Mouse (Mus musculus) forebrain, embryonic 16.5 days (tissue): ENCODE data around the gene Hs3st3b1. TPM values are rescaled to one million over a fixed set of nuclear protein-coding genes. Genes with fewer than 3 reads are reported as not detected.

Experiments
- ATAC-seq: fragments of 200-750 bp; cut with Nextera tagmentation; 2 replicates; pipeline ENCODE4 v1.8.0; 2017; ENCODE audit warnings: mild to moderate bottlenecking, moderate library complexity
- H3K27ac ChIP-seq: fragments of 300-500 bp; sonication (generic); 2 replicates; pipeline ENCODE4 v1.5.1; 2014; ENCODE audit warnings: low read length, control low read depth
- H3K27me3 ChIP-seq: fragments of 300-500 bp; sonication (generic); replicated peaks from 2 replicates; pipeline ENCODE4 v1.6.1; 2014; ENCODE audit warnings: low read length; ENCODE audit not compliant: control insufficient read depth, insufficient read depth
- H3K36me3 ChIP-seq: fragments of 300-500 bp; sonication (generic); 2 replicates; pipeline ENCODE4 v1.6.1; 2014; ENCODE audit not compliant: control insufficient read depth, insufficient read depth
- H3K4me1 ChIP-seq: fragments of 300-500 bp; sonication (generic); replicated peaks from 2 replicates; pipeline ENCODE4 v1.6.1; 2014; ENCODE audit warnings: low read length; ENCODE audit not compliant: control insufficient read depth, insufficient read depth
- H3K4me2 ChIP-seq: fragments of 300-500 bp; sonication (generic); 2 replicates; pipeline ENCODE4 v1.6.1; 2014; ENCODE audit warnings: mild to moderate bottlenecking, low read length, control low read depth
- H3K4me3 ChIP-seq: fragments of 300-500 bp; sonication (generic); replicated peaks from 2 replicates; pipeline ENCODE4 v1.5.1; 2014; ENCODE audit warnings: mild to moderate bottlenecking, low read length, control low read depth
- H3K9ac ChIP-seq: fragments of 300-500 bp; sonication (generic); replicated peaks from 2 replicates; pipeline ENCODE4 v1.6.1; 2014; ENCODE audit warnings: low read depth, low read length, control low read depth
- H3K9me3 ChIP-seq: fragments of 300-500 bp; sonication (generic); 2 replicates; pipeline ENCODE4 v1.6.1; 2016; ENCODE audit warnings: low read length; ENCODE audit not compliant: control insufficient read depth
- WGBS: fragments of 180-500 bp; shearing (Covaris S2); extraction: QIAGEN DNeasy Blood & Tissue Kit; methylation state at CpG from one replicate; pipeline ENCODE4 v1.1.7; 2014; 5-methylcytosine and 5-hydroxymethylcytosine counted together
- polyA plus RNA-seq: library from polyadenylated mRNA; unstranded; fragments of >200 nt; fragmentation: Nextera tagmentation; extraction: Ambion mirVana; gene quantifications from 2 replicates; pipeline ENCODE4 v1.2.1, GENCODE M21; 2015

The Hs3st3b1 gene
- polyA plus RNA-seq, 1 experiment from 2014 or later = 3.9 TPM

GRCm38 (mm10) chr11:63862746-63863145, 59.3 kb downstream of the Hs3st3b1 start:
- Histone ChIP-seq H3K9me3 (no peaks in the 10 kb centered on the region), H3K4me3 (no peak overlapping the region), H3K36me3 (no peaks in the 10 kb centered on the region), H3K4me2 (no peak overlapping the region), H3K4me1 (no peaks in the 10 kb centered on the region), H3K9ac (no peak overlapping the region), H3K27me3 (no peaks in the 10 kb centered on the region), H3K27ac (no peak overlapping the region)
- WGBS = 42% methylated on average over 1 of the region's 1 CpGs
- ATAC-seq = no peak

GRCm38 (mm10) chr11:63861982-63862381, 60.1 kb downstream of the Hs3st3b1 start:
- Histone ChIP-seq H3K36me3 (no peaks in the 10 kb centered on the region), H3K4me1 (no peaks in the 10 kb centered on the region)
- 50% methylated on average over 1 of the region's 1 CpGs for WGBS

GRCm38 (mm10) chr11:63851041-63851730, 70.9 kb downstream of the Hs3st3b1 start:
- no peaks in the 10 kb centered on the region for H3K27me3 ChIP-seq
- H3K9me3 ChIP-seq = no peaks in the 10 kb centered on the region
- ATAC-seq = no peak
- 91% methylated on average over 6 of the region's 6 CpGs for WGBS
- H3K9ac ChIP-seq = no peak overlapping the region
- no peaks in the 10 kb centered on the region for H3K4me1 ChIP-seq
- H3K4me2 ChIP-seq = no peak overlapping the region
- H3K4me3 ChIP-seq = no peak overlapping the region
- no peaks in the 10 kb centered on the region for H3K36me3 ChIP-seq
- H3K27ac ChIP-seq = no peak overlapping the region

More at GRCm38 (mm10) chr11:63861982-63862381, 60.1 kb downstream of the Hs3st3b1 start:
- H3K27ac ChIP-seq = no peak overlapping the region
- H3K27me3 ChIP-seq = no peaks in the 10 kb centered on the region
- H3K4me2 ChIP-seq = no peak overlapping the region
- H3K9me3 ChIP-seq = no peaks in the 10 kb centered on the region
- ATAC-seq = no peak
- no peak overlapping the region for H3K9ac ChIP-seq
- no peak overlapping the region for H3K4me3 ChIP-seq

- Histone ChIP-seq H3K9me3 (no peaks in the 10 kb centered on the region), H3K9ac (no peak overlapping the region), H3K4me3 (no peak overlapping the region), H3K4me2 (no peak overlapping the region), H3K36me3 (no peaks in the 10 kb centered on the region), H3K27me3 (no peaks in the 10 kb centered on the region), H3K27ac (no peak overlapping the region), H3K4me1 (no peaks in the 10 kb centered on the region)
- whole genome bisulfite sequencing = 76% methylated on average over 4 of the region's 4 CpGs
- no peak for ATAC-seq
Measured at GRCm38 (mm10) chr11:63850261-63850660, 71.8 kb downstream of the Hs3st3b1 start.

GRCm38 (mm10) chr11:63845379-63845778, 76.7 kb downstream of the Hs3st3b1 start:
- Histone ChIP-seq H3K9ac (no peak overlapping the region), H3K9me3 (no peaks in the 10 kb centered on the region), H3K4me3 (no peak overlapping the region), H3K36me3 (no peaks in the 10 kb centered on the region), H3K4me1 (no peaks in the 10 kb centered on the region), H3K27ac (no peak overlapping the region), H3K27me3 (no peaks in the 10 kb centered on the region), H3K4me2 (no peak overlapping the region)
- no peak for ATAC-seq
- WGBS = no CpG with 5 or more reads among the region's 6 CpGs

- H3K4me2 ChIP-seq = no peak overlapping the region
- no peak overlapping the region for H3K27ac ChIP-seq
- H3K9me3 ChIP-seq = no peaks in the 10 kb centered on the region
- no peaks in the 10 kb centered on the region for H3K4me1 ChIP-seq
- no peak for ATAC-seq
- H3K4me3 ChIP-seq = no peak overlapping the region
- no peaks in the 10 kb centered on the region for H3K36me3 ChIP-seq
- H3K27me3 ChIP-seq = no peaks in the 10 kb centered on the region
- no peak overlapping the region for H3K9ac ChIP-seq
- WGBS = 53% methylated on average over 8 of the region's 8 CpGs
Measured at GRCm38 (mm10) chr11:63844701-63845100, 77.4 kb downstream of the Hs3st3b1 start.

- Histone ChIP-seq H3K4me1 (no peaks in the 10 kb centered on the region), H3K9ac (no peak overlapping the region), H3K36me3 (no peaks in the 10 kb centered on the region), H3K4me3 (no peak overlapping the region), H3K4me2 (no peak overlapping the region), H3K9me3 (no peaks in the 10 kb centered on the region), H3K27ac (no peak overlapping the region), H3K27me3 (no peaks in the 10 kb centered on the region)
- ATAC-seq = no peak
- 80% methylated on average over 13 of the region's 13 CpGs for WGBS
Measured at GRCm38 (mm10) chr11:63837526-63837925, 84.6 kb downstream of the Hs3st3b1 start.

Other genes with a start within 250 kb of the Hs3st3b1 start
- gene Cox10, start 157.2 kb upstream of the Hs3st3b1 start, polyA plus RNA-seq = 16.9 and 24.6 TPM in 2 replicates